Mouse (Mus musculus) megakaryocyte, embryonic 14.5 days (primary cell): ENCODE data around the gene Rrp9. TPM values are rescaled to one million over a fixed set of nuclear protein-coding genes. Genes with fewer than 3 reads are reported as not detected.

Source experiments
- H3K27me3 ChIP-seq: replicated peaks from 2 replicates; pipeline ENCODE3; 2012; ENCODE audit warnings: inconsistent platforms
- H3K36me3 ChIP-seq: replicated peaks from 2 replicates; pipeline ENCODE3; 2012; ENCODE audit warnings: low read length, inconsistent platforms, mixed read lengths
- H3K4me1 ChIP-seq: 2 replicates; pipeline ENCODE4 v1.6.1; 2012; ENCODE audit warnings: inconsistent platforms
- H3K4me3 ChIP-seq: replicated peaks from 2 replicates; pipeline ENCODE3; 2012; ENCODE audit warnings: moderate library complexity, mild to moderate bottlenecking, inconsistent platforms
- H3K9me3 ChIP-seq: 2 replicates; pipeline ENCODE4 v1.6.1; 2012; ENCODE audit warnings: inconsistent platforms
- FLI1 ChIP-seq: IDR thresholded peaks from 2 replicates; pipeline ENCODE4 v1.6.1; 2012; ENCODE audit warnings: low read length, inconsistent platforms, mixed read lengths
- GATA1 ChIP-seq: IDR thresholded peaks from 3 replicates; pipeline ENCODE4 v1.6.1; 2012; ENCODE audit warnings: mixed read lengths, low read length, inconsistent platforms, borderline replicate concordance
- polyA plus RNA-seq: library from polyadenylated mRNA; stranded (reverse); fragments of >175 nt; gene quantifications from 2 replicates; pipeline ENCODE4 v1.2.3, GENCODE M21; 2012; ENCODE audit warnings: low replicate concordance; ENCODE audit not compliant: insufficient read depth

Gene Rrp9
- polyA plus RNA-seq, 1 experiment = 198 TPM

DNA sequence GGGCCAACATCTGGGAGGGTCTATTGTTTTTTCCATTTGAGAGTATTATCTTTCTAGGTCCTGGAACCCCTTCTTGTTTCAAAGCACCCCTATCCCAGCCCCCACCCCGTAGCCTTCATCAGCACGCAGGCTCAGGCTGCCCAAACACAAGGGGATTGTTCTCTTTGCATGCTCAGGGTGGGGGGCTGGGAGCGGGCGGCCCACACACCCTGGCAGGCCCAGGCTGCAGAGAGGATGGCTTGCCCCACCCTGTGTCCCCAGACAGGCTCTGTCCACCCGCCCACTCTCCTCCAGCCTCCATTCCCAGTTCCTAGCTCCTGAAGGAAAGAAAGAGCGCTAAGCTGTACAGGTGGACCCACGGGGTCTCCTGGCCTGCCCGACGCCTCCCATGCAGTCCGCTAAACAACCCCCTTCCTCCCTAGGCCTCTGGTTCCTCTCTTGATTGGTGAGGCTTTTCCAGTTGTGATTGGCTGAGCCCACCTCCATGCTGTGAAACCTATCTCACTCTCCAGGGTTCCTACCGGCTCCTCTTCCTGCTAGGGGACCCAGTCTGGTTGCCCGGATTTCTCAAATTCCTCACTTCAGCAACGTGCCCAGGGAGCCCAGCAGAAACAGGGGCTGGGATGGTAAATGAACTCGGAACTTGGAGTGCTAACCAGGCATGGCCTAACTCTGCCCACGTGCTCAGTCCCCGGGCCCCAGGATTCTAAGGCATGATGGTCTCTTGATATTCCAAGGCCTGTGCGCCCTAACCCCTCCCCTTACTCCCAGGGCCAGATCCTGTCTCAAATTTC is 20.7 kb upstream of the Rrp9 start:
- peaks cover 86% of the 10 kb centered on the region for H3K27me3 ChIP-seq
- no peak for TF ChIP-seq GATA1
- no peak for TF ChIP-seq FLI1
- H3K36me3 ChIP-seq = no peaks in the 10 kb centered on the region
- H3K4me3 ChIP-seq = peak overlapping the region; percentile 56
- H3K4me1 ChIP-seq = peaks cover 56% of the 10 kb centered on the region
- H3K9me3 ChIP-seq = no peaks in the 10 kb centered on the region

DNA sequence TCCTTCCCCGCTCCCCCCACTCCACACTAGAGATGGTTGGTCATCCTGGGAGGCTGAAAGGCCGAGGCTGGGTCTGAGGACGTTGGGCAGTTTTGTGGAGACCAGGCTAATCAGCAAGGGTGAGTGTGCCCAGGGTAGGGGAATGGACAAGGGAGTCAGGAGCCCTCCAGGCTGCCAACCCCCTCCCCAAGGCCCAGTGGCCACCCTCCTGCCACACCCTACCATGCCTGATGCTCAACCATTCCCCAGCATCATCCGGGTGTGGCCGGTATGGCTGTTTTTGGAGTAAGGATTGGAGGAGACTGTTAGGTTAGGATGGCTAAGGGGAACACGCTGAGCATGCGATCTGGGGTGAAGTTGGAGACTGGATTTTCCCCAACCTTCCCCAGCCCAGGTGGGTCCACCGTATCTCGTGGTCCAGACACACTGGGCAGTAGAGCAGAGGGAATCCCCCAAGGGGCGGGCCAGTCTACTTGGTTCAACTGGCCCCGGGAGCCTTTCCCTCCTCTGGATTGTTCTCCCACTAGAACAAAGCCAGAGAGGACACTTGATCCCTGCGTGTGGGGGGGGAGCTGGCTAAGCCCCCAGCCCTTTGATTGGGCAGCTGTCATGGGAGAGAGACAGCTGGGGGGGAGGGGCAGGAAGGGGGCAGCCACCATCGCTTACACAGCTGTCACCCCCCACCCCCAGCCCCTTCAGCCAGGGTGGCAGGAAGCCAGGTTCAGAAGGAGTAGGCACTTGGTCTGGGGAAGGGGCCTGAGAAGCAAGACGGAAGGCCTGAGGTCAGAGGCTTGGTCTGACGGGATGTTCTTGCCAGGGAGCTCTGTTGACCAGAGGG is 19.2 kb upstream of the Rrp9 start:
- TF ChIP-seq GATA1 = no peak
- no peak for TF ChIP-seq FLI1
- Histone ChIP-seq H3K27me3 (peaks cover 88% of the 10 kb centered on the region), H3K9me3 (no peaks in the 10 kb centered on the region), H3K4me1 (peaks cover 56% of the 10 kb centered on the region), H3K36me3 (no peaks in the 10 kb centered on the region), H3K4me3 (no peak overlapping the region)

DNA sequence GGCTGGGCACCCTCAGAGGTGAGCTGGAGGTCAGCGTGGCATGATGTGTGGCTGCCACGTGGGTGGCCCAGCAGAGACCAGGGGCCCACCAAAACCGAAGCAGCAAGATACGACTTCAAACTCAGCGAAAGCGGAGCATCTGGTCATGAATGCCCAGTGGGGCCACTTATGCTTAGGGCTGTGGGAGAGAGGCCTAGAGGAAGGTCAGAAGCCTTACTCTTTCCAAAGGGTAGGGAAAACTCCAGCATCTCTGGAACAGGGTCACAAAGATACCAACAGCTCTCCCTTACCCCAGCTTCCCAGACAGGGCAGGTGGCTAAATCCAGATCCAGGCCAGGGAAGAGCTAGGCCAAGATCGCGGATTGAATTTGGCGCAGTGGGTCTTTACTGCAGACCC is 18.6 kb upstream of the Rrp9 start:
- Histone ChIP-seq H3K4me3 (no peak overlapping the region), H3K4me1 (peaks cover 56% of the 10 kb centered on the region), H3K9me3 (no peaks in the 10 kb centered on the region), H3K36me3 (no peaks in the 10 kb centered on the region), H3K27me3 (peaks cover 88% of the 10 kb centered on the region)
- TF ChIP-seq GATA1 (no peak), FLI1 (no peak)

DNA sequence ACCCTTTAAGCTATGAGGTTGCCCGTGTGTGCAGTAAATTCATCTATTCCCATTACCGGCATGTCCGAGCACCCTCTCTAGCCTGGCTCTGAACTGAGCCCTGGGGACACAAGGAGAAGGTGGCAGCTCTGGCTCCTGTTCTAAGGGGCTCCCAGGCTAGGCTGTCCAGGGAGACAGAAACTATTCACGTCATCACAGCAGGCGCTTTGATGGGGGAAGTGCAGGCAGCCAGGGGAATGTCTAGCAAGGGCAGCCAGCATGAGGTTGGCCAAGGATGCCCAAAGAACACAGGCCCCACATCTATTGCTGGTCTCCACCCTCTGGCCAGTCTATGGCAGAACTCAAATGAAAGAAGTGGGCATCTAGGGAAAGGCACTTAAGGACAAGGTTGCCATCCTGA is 17.8 kb upstream of the Rrp9 start:
- H3K9me3 ChIP-seq = no peaks in the 10 kb centered on the region
- H3K36me3 ChIP-seq = no peaks in the 10 kb centered on the region
- peaks cover 88% of the 10 kb centered on the region for H3K27me3 ChIP-seq
- H3K4me1 ChIP-seq = peaks cover 54% of the 10 kb centered on the region
- H3K4me3 ChIP-seq = no peak overlapping the region
- no peak for TF ChIP-seq FLI1
- TF ChIP-seq GATA1 = no peak

DNA sequence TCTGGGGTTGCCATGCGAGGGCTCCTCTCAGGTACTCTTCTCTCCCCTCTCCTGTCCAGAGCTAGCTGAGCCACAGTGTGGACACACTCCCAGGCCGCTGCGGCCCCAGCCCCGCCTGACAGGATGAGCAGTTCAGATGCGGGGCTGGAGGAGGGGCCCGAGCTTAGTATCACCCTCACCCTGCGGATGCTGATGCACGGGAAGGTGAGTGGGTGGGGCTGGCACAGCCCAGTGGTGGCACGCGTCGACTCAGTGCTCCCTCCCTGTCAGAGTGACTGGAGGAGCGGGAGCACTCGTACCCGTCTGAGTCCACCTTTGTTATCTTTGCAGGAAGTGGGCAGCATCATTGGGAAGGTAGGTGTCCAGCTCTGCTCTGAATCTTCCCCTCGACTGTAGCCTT is 15.8 kb upstream of the Rrp9 start:
- Histone ChIP-seq H3K4me3 (no peak overlapping the region), H3K4me1 (peaks cover 50% of the 10 kb centered on the region), H3K9me3 (no peaks in the 10 kb centered on the region), H3K36me3 (no peaks in the 10 kb centered on the region), H3K27me3 (peaks cover 93% of the 10 kb centered on the region)
- TF ChIP-seq GATA1 = no peak
- TF ChIP-seq FLI1 = no peak

DNA sequence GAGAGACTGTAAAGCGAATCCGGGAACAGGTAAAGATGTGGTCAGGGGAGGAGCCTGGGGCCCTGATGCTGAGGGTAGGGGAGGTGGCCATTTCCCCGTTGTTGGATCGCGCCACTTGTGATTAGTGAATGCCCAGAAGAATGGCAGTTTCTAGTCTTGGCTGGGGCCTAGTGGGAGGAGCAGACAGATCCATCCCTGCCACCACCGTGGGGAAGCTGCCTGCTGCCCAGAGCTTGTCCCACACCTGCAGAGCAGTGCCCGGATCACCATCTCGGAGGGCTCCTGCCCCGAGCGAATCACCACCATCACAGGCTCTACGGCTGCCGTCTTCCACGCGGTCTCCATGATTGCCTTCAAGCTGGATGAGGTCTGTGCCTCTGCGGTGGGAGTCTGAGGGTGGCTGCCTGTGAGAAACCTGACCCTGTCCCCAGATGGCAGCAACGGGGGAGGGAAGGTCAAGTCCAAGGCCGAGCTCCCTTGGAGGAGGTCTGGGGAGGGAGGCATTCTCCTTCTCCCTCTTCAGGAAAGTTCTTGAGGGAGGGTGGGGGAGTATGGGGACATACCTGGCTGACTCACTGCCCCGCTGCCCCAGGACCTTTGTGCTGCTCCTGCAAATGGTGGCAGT is 15.2 kb upstream of the Rrp9 start:
- no peaks in the 10 kb centered on the region for H3K9me3 ChIP-seq
- H3K4me1 ChIP-seq = peaks cover 50% of the 10 kb centered on the region
- peaks cover 93% of the 10 kb centered on the region for H3K27me3 ChIP-seq
- H3K4me3 ChIP-seq = no peak overlapping the region
- TF ChIP-seq GATA1 = no peak
- no peak for TF ChIP-seq FLI1
- H3K36me3 ChIP-seq = no peaks in the 10 kb centered on the region

DNA sequence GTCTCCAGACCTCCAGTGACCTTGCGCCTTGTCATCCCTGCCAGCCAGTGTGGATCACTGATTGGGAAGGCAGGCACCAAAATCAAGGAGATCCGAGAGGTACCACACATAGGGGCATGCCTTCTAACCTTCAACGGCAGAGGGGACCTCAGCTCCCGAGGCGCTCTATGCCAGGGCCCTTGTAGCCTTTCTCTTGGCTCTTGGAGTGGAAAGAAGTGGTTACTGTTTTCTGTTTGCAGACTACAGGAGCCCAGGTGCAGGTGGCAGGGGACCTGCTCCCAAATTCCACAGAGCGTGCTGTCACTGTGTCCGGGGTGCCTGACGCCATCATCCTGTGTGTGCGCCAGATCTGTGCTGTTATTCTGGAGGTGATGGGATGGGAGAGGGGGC is 14.7 kb upstream of the Rrp9 start:
- no peaks in the 10 kb centered on the region for H3K36me3 ChIP-seq
- TF ChIP-seq GATA1 = no peak
- no peak for TF ChIP-seq FLI1
- H3K4me1 ChIP-seq = peaks cover 53% of the 10 kb centered on the region
- no peak overlapping the region for H3K4me3 ChIP-seq
- H3K9me3 ChIP-seq = 0 out of 2 replicates have a peak, but pooled peaks cover 4% of the 10 kb centered on the region
- peaks cover 94% of the 10 kb centered on the region for H3K27me3 ChIP-seq

DNA sequence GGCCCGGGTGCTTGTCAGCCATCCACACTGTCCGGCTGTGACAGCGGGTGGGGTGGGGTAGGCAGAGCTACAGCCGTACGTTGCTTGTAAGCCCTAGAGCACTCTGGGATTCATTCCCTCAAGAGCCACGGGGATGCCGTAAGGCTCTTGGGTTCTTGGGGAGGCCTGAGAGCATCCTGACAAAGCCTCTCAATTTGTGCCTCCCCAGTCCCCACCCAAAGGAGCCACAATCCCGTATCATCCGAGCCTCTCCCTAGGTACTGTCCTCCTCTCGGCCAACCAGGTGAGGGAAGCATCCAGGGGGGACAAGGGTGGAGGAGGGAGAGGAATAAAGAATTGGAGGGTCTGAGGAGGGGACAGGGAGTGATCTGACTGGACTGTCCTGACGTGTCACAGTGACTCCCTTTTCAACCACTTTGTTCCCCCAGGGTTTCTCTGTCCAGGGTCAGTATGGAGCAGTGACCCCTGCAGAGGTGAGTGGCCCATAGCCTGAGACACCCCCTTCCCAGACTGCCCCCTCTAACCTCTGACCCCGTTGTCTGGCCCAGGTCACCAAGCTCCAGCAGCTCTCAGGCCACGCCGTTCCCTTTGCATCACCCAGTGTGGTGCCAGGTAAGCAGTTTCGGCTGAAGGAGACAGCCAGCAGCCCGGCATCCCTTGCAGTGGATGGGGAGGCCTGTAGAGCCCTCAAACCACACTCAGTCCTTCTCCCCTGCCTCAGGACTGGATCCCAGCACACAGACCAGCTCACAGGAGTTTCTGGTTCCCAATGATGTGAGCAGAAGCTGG is 13.9 kb upstream of the Rrp9 start:
- H3K27me3 ChIP-seq = peaks cover 92% of the 10 kb centered on the region
- peaks cover 48% of the 10 kb centered on the region for H3K4me1 ChIP-seq
- H3K36me3 ChIP-seq = no peaks in the 10 kb centered on the region
- no peak overlapping the region for H3K4me3 ChIP-seq
- 0 out of 2 replicates have a peak, but pooled peaks cover 4% of the 10 kb centered on the region for H3K9me3 ChIP-seq
- no peak for TF ChIP-seq FLI1
- no peak for TF ChIP-seq GATA1

DNA sequence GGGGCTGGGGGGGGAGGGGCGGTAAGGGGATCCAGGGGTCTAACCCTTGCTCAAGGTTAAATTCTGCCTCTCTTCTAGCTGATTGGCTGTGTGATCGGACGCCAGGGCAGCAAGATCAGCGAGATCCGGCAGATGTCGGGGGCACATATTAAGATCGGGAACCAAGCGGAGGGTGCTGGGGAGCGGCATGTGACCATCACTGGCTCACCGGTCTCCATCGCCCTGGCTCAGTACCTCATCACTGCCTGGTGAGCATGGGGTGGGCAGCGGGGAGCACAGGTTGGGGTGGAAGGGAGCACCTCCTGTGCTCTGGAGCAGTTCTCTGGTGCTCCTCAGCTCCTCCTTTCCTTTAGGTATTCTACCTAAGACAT is 13.3 kb upstream of the Rrp9 start:
- H3K4me1 ChIP-seq = peaks cover 48% of the 10 kb centered on the region
- TF ChIP-seq FLI1 = no peak
- no peak for TF ChIP-seq GATA1
- no peak overlapping the region for H3K4me3 ChIP-seq
- H3K27me3 ChIP-seq = peaks cover 91% of the 10 kb centered on the region
- no peaks in the 10 kb centered on the region for H3K36me3 ChIP-seq
- 0 out of 2 replicates have a peak, but pooled peaks cover 4% of the 10 kb centered on the region for H3K9me3 ChIP-seq
